Mouse (Mus musculus) lung, adult 18-20 months (tissue): ENCODE measurements around the gene Vangl1.

Experiments used
- DNase-seq, 2 experiments: peaks; one replicate each; pipeline ENCODE4 v3.0.0; 2022; ENCODE audit warnings: mixed read lengths in 2 of 2

Vangl1 gene

DNA sequence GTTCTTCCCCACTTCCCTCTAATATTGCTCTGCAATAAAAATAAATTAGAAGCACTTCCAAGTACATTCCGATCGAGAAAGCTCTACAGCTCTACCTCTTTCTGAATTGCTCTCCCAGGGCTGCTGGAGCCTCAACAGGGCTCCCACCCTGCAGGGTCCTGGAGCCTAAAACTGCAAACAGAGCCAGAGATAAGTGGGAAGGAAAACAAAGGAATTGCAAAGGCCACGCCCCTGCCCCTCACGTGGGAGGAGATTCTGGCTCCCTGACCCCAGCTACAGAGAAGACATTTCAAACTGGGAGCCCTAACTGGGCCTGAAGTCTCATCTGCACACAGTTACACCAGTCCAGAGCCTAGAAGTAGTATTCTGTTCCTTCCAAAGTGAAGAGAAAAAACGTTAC, 6.7 kb downstream of the Vangl1 start:
- DNase-seq = no peak

DNA sequence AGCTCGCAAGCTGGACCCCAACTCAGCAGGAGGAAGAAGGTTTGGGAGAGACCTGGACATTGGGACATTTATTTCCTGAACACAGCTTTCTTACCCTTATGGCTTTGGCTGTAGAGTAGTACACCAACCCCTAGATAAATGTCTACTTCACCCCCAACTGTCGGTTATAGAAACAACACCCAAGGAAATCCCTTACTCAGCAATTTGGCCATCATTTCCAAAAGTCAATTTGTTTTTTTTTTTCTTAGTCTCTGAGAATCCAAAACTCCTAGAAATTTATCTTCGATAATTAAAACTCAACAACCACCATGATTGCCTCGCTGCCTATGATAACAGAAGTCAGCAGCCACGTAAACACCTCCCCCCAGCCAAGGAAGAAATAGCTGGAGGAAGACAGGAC, 7.3 kb downstream of the Vangl1 start:
- DNase-seq = no peak

DNA sequence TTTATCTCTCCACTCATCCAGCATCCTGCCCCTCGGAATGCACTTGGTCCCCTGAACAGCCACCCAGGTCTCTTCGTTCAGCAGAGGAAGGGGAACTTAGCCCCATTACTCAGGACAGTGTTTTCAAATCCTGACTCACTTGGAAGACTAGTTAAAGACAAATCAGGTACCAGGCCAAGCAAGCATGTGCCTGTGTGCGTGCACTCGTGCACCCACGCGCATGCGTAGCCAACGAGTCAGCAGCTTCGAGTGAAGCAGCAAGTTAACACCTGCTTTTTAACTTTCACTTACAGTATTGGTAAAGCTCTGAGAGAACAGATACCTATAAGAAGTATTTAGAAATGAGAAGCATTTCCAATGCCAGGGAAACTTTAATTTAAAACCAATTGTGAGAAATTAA, 8.3 kb downstream of the Vangl1 start:
- DNase-seq = no peak

DNA sequence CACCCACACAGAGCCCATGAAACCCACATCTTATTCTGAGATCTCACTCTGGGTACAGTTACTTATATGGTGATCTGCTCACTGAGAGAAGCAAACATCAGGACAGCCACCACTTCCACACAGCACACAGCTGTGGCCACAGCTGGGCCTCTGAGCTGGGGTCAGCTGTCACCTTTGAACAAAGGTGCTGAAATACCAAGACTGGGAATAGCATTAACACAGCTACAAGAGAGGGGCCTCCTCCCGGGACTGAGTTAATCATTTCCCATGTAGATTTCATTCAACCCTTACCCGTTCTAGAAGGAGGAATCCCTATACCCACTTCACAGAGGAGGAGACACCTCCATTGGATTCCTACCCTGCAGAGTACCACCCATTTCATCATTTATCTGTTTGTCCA, 8.7 kb downstream of the Vangl1 start:
- no peak for DNase-seq

DNA sequence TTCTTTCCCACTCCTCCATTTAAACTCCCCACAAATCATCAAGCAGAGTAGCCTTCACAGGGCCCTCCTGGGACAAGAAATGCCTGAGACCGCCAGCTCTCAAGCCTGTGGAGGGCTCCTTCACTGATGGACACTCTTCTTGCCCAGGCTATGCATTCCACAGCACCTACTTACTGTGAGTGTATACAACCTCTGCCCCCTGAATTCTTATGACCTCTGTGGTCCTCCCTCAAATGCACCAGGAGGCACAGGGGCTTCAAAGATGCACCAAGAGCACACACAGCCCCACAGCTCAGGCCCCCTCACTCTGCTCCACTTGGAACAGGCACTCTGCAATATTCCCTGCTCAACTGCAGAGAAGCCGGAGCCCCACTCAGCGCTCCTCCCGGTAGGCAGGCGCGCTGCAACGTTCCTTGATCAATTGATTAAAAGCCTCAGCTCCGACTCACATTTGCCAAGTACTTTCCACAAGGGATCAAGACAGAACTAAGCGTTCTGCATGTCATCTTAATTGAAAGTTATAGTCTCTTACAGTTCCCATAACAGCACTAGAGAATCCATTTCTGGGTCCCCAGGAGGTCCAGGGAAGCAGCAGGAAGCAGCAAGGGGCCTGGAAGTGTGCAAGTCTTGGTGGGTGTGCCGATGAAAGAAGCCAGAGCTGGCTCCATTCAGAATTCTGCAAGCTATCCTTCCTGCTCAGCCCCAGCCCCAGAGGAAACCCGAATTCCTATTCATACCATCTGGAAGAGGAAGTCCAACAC, 10.0 kb downstream of the Vangl1 start:
- DNase-seq = no peak

DNA sequence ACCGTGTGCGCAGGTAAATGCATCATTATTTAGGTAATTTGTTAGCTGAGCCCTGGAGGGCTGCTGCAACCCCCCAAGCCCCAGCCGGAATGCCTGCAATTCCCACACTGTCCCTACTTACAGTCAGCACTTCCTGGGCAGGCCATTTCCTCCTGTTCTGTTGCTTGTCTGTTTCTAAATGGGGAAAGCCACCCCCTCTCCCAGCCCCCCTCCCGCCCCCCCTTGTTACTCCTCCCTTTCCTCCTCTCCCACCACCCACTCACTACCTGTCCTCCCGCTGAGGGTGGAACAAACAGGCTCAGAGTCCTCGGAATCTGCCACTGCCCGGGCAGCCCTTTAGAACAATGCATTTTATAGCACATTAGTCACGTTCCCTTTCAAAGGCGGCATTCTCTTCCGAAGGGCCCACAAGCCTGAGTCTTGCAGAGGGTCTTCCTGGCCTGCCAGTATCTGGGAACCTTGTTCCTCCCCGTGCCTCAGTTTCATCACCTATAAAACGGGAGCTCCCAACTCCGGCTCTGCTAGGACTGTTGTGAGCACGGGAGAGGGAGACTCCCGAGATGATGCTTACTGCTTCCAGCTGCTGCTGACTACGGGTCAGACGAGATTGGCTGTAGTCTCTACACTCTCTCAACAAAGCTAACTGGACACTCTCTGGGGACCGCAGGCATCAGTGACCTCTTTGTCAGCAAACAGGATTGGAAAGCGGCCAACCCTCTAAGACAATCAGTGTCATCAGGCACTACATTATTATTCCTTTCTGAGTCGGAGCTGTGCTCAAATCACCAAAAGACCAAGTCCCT, 10.8 kb downstream of the Vangl1 start:
- DNase-seq = no peak

DNA sequence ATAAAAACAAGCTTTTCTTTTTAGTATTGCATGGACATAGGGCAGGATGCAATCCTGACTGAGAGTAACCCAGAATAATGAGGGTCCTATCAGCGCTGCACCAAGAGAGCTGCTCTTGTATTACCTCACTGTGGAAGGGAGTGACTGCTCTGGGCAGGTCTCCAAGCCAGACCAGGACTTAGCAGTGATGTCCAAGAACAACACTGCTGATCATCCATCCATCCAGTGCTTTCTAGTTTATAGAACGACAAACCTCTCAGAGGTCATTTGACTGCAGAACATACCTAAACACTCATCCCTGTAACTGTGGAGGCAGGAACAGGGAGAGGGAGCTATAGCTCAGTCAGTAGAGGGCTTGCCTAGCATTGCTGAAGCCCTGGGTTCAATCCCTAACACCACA, 11.9 kb downstream of the Vangl1 start:
- no peak for DNase-seq

DNA sequence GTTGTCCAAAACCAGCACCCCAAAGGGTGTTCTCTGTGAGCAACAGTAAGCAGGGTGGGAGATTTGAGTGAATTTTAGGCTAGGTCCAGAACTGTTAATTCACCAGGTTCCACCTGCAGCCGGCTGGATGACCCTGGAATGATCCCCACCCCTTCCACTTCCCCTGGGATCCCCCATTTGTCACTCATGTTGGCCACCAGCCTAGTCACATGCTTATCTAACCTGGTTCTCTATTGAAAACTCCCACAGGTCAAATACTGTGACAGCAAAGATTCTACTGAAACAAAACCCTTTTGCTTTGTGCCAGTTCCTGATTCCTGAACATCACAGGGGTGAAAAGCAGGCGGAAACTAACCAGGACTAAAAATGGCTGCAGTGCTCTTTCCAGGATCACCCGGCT, 12.9 kb downstream of the Vangl1 start:
- no peak for DNase-seq

DNA sequence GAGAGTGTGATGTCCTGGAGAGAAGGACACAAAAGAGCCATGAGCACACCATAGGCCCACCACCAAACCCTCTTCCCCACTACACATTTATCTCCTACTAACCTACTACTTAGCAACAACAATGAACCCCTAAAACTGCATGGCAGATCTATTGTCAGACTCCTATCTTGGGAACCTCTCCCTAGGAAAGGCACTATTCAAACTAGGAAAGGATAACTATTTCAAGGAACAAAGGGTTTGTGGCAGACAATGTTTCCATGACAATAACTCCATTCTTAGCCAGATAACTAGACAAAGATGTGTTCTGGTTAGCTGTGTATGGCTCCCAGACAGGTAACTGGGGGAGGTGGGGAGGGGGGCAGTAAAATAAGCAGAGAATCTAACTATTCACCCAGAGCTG, 13.9 kb downstream of the Vangl1 start:
- DNase-seq = no peak

DNA sequence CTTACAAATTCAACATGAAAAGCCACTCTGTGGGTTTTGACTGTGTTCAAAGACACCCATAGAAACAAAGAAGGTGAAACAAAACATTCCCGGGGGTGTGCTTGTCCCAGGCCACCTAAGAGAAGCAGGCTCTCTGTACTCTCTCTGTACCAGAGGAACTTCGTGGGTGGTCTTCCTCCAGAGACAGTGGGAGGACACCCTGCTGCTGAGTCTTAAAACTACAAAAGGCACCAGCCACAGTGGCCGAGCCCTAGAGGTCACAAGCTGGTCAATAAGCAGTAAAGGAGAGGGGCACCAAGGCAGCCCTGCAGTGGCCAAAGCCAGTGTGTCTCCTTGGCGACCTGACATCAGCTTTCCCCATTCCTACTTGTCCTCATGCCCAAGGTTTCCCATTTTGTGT, 14.5 kb downstream of the Vangl1 start:
- no peak for DNase-seq

DNA sequence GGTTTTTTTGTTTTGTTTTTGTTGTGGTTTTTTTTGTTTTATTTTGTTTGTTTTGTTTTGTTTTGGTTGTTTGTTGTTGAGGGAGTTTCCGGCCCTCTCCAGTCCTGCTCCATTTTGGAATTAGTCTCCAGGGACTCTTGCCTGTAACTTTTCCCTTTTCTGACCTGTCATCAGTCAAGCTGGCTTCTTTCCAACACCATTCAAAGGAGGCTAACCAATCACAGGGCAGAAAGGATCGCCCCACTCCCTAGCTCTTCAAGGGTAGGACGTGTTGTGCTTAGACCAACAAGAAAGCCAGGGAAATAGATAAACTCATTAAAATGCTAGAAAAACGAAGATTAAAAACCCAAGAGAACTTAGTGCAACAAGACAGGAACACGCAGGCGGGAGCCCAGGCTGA, 15.5 kb downstream of the Vangl1 start:
- no peak for DNase-seq

DNA sequence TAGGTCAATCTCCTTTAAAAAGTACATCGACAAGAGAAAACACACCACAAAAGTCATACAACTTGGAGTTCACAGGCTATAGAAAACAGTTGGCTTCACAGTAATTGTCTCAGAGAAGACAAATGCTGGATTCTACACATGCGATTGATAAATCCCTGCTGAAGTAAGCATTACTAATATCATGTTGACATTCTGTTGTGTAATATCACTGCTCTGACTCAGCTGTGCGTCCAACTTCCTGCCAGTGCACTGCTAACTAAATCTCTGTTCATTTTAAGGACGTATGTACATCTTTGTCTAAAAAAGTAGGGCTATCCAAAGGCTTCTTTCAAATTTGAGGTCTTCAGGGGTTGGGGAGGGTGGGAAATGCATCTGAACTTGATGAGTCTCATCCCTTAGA, 17.1 kb downstream of the Vangl1 start:
- DNase-seq = no peak

DNA sequence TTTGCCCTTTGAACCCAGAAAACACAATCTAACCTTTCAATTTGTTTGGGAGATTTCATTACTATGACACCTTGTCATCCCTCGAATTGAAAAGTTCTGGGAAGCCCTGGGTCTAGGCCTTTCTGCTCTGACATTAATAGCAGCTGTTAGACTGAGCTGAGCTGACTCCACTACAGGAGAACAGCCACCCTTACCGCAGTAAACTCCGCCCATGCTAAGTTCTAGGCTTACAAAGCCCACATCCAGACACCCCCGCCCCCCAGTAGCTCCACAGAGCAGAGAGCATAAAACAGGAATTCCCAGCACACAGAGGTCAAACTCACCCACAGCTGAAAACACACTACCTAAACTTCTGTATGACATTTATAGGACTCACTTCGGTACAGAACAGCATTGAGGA, 19.8 kb downstream of the Vangl1 start:
- DNase-seq = no peak

DNA sequence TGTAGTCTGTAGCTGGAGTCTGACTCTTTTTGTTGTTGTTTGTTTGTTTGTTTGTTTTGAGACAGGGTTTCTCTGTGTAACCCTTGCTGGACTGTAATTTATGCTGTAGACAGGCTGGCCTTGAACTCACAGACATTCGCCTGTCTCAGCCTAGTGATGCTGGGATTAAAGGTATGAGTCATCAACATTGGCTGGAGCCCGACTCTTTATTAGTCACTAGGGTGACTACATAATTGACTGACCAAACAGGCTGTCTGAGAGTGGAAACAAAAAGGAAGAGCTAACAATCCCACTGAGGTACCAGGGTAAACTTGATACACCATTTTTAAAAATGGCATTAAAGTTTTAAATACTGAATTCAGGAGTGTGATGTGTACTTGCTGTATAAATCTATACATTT, 21.9 kb downstream of the Vangl1 start:
- no peak for DNase-seq

DNA sequence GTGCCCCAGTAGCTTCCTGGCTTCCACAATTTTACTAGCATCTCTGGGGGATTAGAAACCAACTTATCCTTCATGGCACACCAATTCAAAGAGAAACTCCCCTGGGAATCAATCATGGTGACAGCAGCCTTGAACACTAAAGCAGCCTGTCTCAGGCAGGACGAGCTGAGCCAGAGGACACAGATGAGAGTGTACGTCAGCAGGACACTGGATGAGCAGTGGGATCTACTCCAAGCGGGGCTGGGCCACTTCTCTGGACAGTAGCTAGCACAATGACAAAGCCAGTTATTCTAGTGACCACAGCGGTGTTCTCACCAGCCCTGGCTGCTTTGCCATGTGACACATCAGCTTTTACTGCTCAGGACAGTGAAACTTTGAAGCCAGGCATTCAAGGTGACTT, 23.3 kb downstream of the Vangl1 start:
- no peak for DNase-seq

DNA sequence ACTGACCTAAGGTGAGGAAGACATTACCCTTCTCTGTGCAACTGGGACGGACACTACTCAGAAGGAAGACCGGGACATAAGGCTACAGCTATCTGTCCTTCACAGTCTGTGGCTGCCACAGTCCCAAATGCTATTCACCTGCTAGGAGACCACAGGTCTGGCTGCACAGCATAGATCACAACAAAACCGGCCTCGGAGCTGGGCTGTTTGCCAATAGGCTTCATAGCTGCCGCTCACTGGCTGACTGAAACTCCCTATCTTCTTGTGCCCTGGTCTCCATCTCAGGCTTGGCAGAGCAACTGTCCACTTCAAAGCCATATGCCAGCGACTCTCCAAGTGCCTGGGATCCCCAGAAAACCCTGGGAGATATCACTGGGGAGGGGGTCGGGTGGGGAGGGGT, 23.7 kb downstream of the Vangl1 start:
- DNase-seq = no peak

DNA sequence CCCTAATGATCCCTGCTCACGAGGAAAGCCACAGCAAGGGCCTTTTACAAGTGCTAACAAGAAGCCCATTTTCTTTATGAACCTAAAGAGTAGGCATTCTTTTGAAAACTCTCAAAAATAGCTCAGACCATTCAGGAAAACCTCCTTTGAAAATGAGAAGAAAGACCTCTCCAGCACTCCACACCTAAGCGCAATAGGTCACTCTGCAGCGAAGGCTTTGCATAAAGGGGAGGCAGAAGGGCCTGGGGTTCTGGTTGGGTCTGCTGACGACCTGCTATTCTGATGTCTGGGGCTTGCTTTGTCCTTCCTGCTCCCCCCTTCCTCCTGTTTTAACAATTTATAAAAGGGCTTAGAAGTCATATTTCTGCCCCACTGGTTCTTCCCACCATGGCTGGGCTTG, 24.6 kb downstream of the Vangl1 start:
- DNase-seq = no peak

DNA sequence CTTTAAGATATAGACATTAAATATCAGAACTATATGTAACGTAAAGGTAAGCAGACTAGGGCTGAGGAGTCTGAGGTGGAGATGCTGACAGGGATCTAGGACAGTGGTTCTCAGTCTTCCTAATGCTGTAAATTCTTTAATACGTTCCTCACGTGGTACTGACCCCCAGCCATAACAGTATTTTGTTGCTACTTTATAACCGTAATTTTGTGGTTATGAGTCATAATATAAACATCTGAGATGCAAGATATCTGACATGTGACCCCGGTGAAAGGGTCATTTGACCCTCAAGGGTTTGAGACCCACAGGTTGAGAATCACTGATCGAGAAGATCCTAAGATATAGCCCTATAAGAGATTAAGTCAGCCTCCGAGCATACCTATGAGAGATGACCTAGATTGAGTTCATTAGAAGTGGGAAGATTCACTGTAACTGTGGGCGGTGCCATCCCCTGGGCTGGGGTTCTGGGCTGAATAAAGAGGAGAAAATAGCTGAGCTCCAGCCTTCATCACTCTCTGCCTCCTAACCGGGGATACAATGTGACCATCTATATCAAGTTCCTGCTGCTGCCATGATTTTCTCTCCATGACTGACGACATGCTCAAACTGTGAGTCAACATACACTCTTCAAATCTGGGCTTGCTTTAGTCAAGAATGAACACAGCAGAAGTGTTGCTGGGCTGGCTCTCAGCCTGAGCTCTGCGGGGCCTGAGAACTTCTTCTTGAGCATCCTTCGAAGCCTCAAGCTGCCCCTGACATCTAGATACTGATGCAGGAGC, 26.5 kb downstream of the Vangl1 start:
- DNase-seq = no peak

DNA sequence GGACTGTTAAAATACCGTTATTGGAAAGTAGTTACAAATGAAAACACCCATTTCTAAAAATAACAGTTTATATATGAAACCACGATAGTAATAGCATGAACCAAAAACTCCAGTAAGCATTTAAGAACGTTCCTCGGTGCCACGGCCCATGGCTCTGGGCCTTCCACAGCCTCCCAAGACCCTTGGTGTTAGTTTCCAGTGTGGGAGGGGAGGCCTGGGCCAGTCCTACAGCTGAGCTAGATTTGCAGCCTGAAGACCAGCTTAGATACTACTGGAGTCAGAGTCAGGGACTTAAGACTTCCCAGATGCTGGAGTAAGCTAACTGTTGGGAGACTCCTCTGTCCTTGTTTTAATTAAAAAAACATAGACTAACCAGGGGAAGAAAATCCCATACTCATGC, 28.4 kb downstream of the Vangl1 start:
- DNase-seq = no peak

DNA sequence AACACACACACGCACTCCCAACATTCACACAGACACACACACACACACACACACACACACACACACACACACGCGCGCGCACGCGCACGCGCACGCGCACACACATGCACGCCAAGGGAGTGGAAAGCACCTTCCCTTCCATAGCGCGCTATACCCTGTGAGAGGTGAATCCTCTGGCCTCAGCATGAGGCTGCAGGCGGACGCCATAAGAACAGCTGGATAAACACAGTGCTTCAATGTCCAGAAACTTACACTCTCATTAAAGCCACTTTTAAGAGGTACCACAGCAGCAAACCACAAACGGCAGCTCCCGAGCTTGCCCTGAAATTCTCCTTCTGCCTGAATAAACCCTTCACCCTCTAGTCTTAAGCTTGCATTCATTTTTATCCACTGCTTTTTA, 28.8 kb downstream of the Vangl1 start:
- DNase-seq = no peak

DNA sequence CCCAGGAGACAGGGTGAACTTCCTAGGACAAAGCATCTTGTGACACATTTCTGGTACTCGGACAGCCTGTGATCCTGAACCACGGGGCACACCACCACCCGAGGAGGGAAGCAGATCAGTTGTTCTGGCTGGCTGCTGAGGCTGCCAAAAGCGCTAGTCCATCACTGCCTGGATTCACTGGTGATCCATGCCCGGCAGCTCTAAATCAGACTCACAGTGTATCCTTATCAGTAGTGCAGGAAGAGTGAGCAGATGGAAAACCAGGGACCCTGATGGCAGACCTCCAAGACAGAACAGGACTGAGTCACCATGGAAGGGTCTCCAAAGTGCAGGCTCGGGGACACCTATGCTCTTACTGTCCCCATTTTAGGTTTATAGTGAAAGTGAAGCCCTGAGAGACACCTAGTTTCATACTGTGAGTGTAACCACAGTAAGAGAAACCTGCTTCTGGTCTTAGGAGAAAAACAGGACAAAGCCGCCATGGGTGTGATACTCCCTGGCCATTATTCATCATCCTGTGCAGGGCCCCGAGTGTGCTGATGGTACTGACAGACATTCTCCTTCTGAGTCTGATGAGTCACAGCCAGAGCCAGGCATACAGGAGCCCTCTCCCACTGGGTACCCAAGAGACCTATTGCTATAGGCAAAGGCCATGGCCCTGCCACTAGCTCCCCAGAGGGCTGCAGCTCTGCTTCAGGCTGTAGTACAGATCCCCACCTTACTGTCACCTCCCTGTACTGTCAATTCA, 30.2 kb downstream of the Vangl1 start:
- no peak for DNase-seq

DNA sequence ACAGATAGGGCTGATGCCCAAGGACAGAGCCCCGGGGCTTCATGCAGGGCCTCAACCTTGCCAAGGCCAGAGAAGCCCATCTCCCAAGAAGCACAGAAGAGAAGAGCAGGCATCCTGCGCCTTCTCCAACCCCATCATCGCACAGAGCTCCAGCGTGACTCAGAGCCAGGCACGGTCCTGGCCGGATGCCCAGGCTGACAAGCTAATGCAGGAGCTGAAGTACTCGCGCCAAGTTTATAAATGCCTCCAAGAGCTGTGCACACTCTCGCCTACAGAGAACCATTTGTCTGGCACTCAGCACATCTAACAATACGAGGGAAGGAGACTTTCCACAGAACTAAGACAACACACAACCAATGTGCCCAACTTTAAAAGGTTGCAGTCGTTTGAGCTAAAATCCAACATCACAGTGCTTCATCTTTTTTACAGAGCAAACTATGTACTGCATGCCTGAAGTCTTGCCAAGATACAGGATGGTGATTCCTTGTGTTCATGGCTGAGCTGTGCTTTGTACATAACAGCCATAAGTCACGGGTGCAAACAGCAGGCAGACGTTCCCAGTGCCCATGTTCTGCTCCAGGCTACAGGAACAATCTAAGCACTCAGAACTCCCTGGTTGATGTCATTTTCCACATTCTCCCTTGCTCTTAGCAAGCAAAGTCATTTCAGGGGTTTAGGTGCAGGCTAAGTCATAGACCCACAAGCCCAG, 35.1 kb downstream of the Vangl1 start:
- DNase-seq = peak; percentile 87 to 92
